Mouse (Mus musculus) embryonic facial prominence, embryonic 13.5 days (tissue): ENCODE results near the gene Shisa3. TPM values are rescaled to one million over a fixed set of nuclear protein-coding genes. Genes with fewer than 3 reads are reported as not detected.
A peak's percentile ranks its signal among the peaks of the same experiment; 100 is the strongest.

Experiments used
- ATAC-seq: fragments of 200-750 bp; cut with Nextera tagmentation; 2 replicates; pipeline ENCODE4 v1.8.0; 2017; ENCODE audit warnings: low read depth; ENCODE audit not compliant: insufficient number of reproducible peaks, insufficient read depth, low FRiP score, low TSS enrichment
- H3K27ac ChIP-seq: fragments of 300-500 bp; sonication (generic); 2 replicates; pipeline ENCODE4 v1.5.1; 2015; ENCODE audit warnings: moderate library complexity, mild to moderate bottlenecking, inconsistent platforms
- H3K27me3 ChIP-seq: fragments of 300-500 bp; sonication (generic); 2 replicates; pipeline ENCODE4 v1.6.1; 2015; ENCODE audit warnings: mild to moderate bottlenecking, inconsistent platforms
- H3K36me3 ChIP-seq: fragments of 300-500 bp; sonication (generic); 2 replicates; pipeline ENCODE4 v1.6.1; 2015; ENCODE audit warnings: mild to moderate bottlenecking, inconsistent platforms
- H3K4me1 ChIP-seq: fragments of 300-500 bp; sonication (generic); 2 replicates; pipeline ENCODE4 v1.6.1; 2015; ENCODE audit warnings: inconsistent platforms
- H3K4me2 ChIP-seq: fragments of 300-500 bp; sonication (generic); 2 replicates; pipeline ENCODE4 v1.6.1; 2015; ENCODE audit warnings: moderate library complexity, mild to moderate bottlenecking, inconsistent platforms
- H3K4me3 ChIP-seq: fragments of 300-500 bp; sonication (generic); 2 replicates; pipeline ENCODE4 v1.5.1; 2015; ENCODE audit warnings: mild to moderate bottlenecking, inconsistent platforms
- H3K9ac ChIP-seq: fragments of 300-500 bp; sonication (generic); 2 replicates; pipeline ENCODE4 v1.6.1; 2015; ENCODE audit warnings: mild to moderate bottlenecking, inconsistent platforms
- H3K9me3 ChIP-seq: fragments of 300-500 bp; sonication (generic); 2 replicates; pipeline ENCODE4 v1.6.1; 2016; ENCODE audit warnings: inconsistent platforms
- WGBS: fragments of 180-500 bp; shearing (Covaris S2); methylation state at CpG from one replicate; pipeline ENCODE4 v1.1.7; 2015; ENCODE audit warnings: mixed read lengths; 5-methylcytosine and 5-hydroxymethylcytosine counted together
- polyA plus RNA-seq: library from polyadenylated mRNA; unstranded; fragments of >200 nt; fragmentation: Nextera tagmentation; extraction: Ambion mirVana; gene quantifications from 2 replicates; pipeline ENCODE4 v1.2.1, GENCODE M21; 2015

The Shisa3 gene
- polyA plus RNA-seq = 1.7 and 1.9 TPM in 2 replicates

DNA sequence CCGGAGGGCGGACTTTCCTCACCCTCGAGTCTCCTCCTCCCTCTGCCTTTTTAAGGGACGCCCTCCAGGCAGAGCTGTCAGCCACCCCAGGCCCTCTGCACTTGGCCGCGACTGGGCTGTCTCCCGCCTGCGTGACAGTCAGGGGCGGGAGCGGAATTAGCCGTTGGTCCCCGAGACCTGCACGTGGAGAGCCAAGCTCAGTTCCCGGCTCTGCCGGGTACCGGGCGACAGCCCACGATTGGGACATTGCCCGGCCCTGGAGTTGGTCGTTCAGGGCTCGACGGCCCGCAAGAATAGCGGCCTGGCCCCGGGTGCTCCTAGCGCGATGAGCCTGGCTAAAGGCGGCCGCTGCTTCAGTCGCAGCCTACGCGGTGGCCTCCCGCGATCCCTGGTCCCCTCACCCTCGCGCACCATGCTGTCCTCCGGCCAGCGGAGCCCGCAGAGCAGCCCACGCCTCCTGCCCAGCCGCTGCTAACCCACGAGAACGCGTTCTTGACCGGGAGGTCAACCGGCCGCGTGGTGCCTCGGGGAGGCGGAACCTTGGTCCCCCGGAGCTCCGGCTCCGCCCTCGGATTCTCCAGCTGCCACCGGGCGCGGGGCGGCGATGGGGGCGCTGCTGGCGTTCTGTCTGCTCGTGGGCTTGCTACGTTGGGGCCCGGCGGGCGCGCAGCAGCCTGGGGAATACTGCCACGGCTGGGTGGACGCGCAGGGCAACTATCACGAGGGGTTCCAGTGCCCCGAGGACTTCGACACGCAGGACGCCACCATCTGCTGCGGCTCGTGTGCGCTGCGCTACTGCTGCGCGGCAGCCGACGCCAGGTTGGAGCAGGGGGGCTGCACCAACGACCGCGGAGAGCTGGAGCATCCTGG lies at the start of gene Shisa3:
Gene Shisa3 (plus strand): TSS at position 79 of the 870 bp plus-strand sequence.
- peak within 1 kb of the TSS; percentile 95 for H3K4me2 ChIP-seq
- H3K36me3 ChIP-seq = no peaks in the 10 kb centered on the region
- H3K9me3 ChIP-seq = no peaks in the 10 kb centered on the region
- no peak within 1 kb of the TSS for H3K27ac ChIP-seq
- H3K27me3 ChIP-seq = peaks cover 85% of the 10 kb centered on the region
- WGBS = under 1% methylated on average over 80 of the region's 86 CpGs
- H3K4me1 ChIP-seq = peaks cover 19% of the 10 kb centered on the region
- peak within 1 kb of the TSS; percentile 64 for H3K9ac ChIP-seq
- no peak for ATAC-seq
- peak within 1 kb of the TSS; percentile 54 for H3K4me3 ChIP-seq

DNA sequence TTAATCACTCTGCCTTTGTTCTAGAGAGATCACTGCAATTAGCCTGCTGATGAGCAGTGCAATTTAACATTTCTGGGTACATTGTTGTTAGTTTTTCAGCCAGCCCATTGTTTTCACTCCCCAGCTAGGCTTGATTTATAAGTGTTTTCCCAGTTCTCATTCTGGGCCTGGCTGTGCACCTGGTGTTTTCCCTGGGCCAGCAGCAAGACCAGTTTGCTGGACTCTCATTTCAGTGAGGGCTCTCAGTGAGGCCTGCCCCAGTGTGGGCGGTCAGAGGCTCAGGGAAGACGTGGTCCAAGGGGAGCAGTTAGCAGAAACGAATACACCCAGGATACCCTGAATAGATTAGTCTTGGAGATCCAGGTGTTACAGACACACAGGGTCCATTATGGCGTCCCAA lies 49.0 kb upstream of the Shisa3 start:
- Histone ChIP-seq H3K9me3 (no peaks in the 10 kb centered on the region), H3K4me3 (no peak overlapping the region), H3K27me3 (no peaks in the 10 kb centered on the region), H3K36me3 (no peaks in the 10 kb centered on the region), H3K27ac (no peak overlapping the region), H3K4me2 (no peak overlapping the region), H3K9ac (no peak overlapping the region), H3K4me1 (no peaks in the 10 kb centered on the region)
- WGBS = 72% methylated on average over 4 of the region's 4 CpGs
- ATAC-seq = no peak

DNA sequence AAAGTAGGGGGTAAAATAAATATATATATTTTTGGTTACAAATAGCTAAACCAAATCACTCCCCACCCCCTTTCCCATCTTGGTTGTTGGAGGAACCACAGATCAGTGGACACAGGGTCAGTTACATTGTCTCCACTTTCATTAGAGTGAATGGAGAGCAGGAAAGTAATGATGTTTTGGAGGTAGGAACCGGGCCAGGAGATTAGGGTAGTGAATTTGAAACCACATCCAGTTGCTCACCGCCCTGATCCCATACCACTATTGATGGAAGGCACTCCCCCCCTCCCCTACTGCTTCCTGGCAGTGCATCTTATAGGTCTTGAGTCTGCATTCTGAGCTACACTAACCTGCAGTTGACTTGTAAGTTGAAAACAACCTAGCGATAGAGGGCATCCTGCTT lies 48.6 kb upstream of the Shisa3 start:
- Histone ChIP-seq H3K9ac (no peak overlapping the region), H3K27me3 (no peaks in the 10 kb centered on the region), H3K4me1 (no peaks in the 10 kb centered on the region), H3K4me3 (no peak overlapping the region), H3K4me2 (no peak overlapping the region), H3K27ac (no peak overlapping the region), H3K9me3 (no peaks in the 10 kb centered on the region), H3K36me3 (no peaks in the 10 kb centered on the region)
- WGBS = 72% methylated on average over 3 of the region's 3 CpGs
- no peak for ATAC-seq

DNA sequence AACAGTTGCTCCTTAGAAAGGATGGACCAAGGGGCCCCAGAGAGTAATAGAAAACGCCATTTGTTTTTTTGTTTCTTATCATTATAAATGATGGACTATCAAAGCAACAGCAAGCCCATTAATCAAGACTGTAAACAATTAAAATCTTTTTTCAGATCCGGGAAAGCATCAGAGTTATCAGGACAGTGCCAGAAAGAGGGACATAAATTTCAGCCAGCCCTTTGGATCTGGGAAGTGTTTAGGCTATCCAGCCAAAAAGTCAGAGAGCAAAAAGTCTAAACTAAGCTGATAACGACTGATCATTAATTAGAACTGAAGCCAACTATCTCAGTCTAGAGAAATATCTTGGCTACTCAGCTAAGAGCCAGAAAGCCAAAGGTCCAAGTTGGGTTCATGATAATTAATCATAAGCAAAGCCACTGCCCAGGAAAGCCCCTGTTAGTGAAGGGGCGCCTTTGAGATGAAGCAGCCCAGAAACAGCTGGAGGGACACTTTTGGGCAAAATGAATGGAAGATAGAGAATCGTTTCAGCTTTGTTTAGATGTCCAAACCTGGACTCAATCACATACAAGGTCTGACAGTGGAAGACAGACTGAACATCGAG lies 35.0 kb upstream of the Shisa3 start:
- H3K4me1 ChIP-seq = no peaks in the 10 kb centered on the region
- no peak overlapping the region for H3K9ac ChIP-seq
- H3K4me2 ChIP-seq = no peak overlapping the region
- WGBS = 77% methylated on average over 6 of the region's 6 CpGs
- 0 out of 2 replicates have a peak, but pooled peaks cover 5% of the 10 kb centered on the region for H3K27me3 ChIP-seq
- H3K9me3 ChIP-seq = no peaks in the 10 kb centered on the region
- ATAC-seq = no peak
- H3K27ac ChIP-seq = no peak overlapping the region
- no peaks in the 10 kb centered on the region for H3K36me3 ChIP-seq
- no peak overlapping the region for H3K4me3 ChIP-seq

DNA sequence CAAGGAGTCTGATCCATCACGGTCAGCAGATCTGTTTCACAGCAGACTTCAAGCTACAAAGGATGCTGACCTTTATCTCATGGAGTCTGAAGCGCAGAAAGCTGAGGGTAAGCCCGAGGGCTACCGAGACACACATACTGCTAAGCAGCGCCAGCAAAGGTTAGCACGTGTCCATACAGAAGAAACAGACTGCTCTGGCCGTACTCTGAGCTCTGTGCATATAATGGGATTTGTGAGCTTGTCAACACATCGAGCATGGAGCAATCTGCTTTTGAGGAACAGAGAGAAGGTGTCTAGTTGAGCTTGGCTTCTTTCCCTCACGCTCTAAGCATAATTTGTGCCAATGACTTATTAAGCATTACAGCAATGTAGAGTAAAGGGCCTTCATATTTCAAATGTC lies 33.6 kb upstream of the Shisa3 start:
- Histone ChIP-seq H3K27ac (no peak overlapping the region), H3K9ac (no peak overlapping the region), H3K27me3 (0 out of 2 replicates have a peak, but pooled peaks cover 5% of the 10 kb centered on the region), H3K36me3 (no peaks in the 10 kb centered on the region), H3K4me2 (no peak overlapping the region), H3K4me3 (no peak overlapping the region), H3K4me1 (no peaks in the 10 kb centered on the region), H3K9me3 (no peaks in the 10 kb centered on the region)
- ATAC-seq = no peak
- 92% methylated on average over 9 of the region's 9 CpGs for WGBS

DNA sequence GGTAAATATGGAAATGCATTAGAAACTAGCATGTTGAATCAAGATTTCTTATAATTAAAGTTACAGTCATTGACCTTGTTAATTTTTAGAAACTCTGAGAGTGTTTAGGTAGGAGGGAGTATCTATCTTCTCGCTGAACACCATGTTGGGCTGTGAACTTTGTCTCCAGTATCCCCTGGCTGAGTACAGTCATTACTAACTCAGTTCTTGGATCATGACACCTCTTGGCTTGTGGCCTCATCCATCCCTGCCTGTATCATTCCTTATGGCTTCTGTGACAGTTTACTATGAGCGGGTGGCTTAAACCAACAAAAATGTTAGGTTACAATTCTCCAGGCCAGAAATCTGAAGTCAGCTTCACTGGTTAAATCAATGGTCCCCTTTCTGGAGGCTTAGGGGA lies 32.0 kb upstream of the Shisa3 start:
- no peak for ATAC-seq
- no peaks in the 10 kb centered on the region for H3K9me3 ChIP-seq
- H3K9ac ChIP-seq = no peak overlapping the region
- H3K27ac ChIP-seq = no peak overlapping the region
- H3K36me3 ChIP-seq = no peaks in the 10 kb centered on the region
- WGBS = 92% methylated on average over 2 of the region's 2 CpGs
- H3K4me3 ChIP-seq = no peak overlapping the region
- H3K4me1 ChIP-seq = no peaks in the 10 kb centered on the region
- H3K27me3 ChIP-seq = 0 out of 2 replicates have a peak, but pooled peaks cover 5% of the 10 kb centered on the region
- no peak overlapping the region for H3K4me2 ChIP-seq

DNA sequence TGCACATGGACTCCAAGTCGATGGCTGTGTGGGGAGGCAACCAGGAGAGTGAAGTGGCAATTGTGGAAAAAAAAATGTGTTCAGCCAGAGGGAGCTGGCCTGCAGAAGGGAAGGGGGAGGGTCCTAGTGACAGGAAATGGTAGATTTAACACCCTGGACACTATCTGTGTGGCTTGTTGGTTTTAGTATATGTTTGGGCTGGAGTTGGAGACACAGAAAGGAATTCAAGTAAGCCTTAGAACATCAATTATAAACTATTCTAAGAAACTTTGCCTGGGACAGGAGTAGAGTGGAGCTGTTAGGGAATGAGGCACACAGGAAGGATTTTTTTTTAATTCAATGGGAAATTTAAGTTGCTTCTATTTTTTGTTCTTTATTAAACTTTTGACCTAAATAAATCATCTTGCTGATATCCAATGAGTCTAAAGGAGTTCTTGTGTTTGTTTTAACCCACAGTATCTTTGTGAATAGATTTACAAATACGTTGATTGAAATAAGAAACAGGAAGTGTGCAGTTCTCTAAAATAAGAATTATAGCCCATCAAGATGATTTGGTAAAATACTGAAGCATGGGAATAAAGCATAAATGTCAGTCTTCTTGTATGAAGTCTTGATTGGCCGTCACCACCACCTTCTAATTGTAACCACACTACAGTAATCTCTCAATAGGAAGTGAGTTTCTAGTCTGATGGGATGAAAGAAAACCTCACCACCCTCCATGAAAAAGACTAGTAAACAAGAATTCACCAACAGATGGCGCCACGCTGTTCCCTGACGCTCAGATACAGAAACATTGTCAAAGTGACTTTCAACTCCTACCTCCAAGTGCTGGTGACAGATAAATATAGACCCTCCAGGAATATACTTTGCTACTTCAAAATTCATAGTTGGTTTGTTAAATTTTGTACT lies 27.7 kb upstream of the Shisa3 start:
- no peaks in the 10 kb centered on the region for H3K36me3 ChIP-seq
- no peaks in the 10 kb centered on the region for H3K4me1 ChIP-seq
- ATAC-seq = no peak
- no peak overlapping the region for H3K27ac ChIP-seq
- H3K27me3 ChIP-seq = no peaks in the 10 kb centered on the region
- H3K4me2 ChIP-seq = no peak overlapping the region
- no peaks in the 10 kb centered on the region for H3K9me3 ChIP-seq
- 46% methylated on average over 6 of the region's 6 CpGs for WGBS
- H3K4me3 ChIP-seq = no peak overlapping the region
- no peak overlapping the region for H3K9ac ChIP-seq

DNA sequence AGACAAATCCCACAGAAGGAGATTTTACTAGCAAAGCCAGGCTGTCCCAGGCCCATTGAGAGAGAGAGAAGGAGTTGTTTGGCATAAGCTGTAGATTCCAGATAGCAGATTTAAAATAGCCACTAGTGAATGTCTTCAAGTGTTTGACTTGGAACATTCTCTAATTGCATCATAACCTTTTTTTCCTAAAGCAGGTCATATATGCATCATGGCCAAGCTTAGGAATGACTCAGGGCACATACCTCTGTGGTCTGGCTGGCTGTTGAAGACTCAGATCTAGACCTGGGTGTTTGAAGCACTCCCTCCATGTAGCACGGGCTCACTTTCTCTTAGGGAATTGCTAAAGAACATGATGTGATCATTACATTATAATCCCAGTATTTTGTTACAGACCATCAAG lies 12.6 kb upstream of the Shisa3 start:
- no peaks in the 10 kb centered on the region for H3K9me3 ChIP-seq
- WGBS = 68% methylated on average over 1 of the region's 1 CpGs
- H3K36me3 ChIP-seq = no peaks in the 10 kb centered on the region
- no peak overlapping the region for H3K9ac ChIP-seq
- H3K4me2 ChIP-seq = no peak overlapping the region
- ATAC-seq = no peak
- 0 out of 2 replicates have a peak, but pooled peaks cover 5% of the 10 kb centered on the region for H3K27me3 ChIP-seq
- no peak overlapping the region for H3K27ac ChIP-seq
- no peak overlapping the region for H3K4me3 ChIP-seq
- H3K4me1 ChIP-seq = no peaks in the 10 kb centered on the region

DNA sequence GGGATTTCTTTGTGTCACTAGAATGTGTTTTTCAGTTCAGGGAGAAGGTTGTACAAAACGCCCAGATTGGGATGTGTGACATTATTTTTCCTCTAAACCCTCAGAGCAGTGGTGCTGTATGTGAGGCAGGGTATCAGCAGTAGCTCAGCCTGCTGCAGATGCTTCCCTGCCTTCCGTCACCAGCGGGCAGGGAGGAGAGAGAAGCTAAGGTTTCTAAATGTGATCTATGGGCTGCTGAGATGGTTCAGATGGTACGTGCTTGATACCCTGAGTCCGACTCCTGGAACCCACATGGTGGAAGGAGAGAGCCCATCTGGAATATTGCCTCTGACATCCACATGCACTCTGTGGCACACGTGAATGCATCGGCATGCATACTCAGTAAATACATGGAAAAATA lies 12.1 kb upstream of the Shisa3 start:
- WGBS = 70% methylated on average over 7 of the region's 7 CpGs

DNA sequence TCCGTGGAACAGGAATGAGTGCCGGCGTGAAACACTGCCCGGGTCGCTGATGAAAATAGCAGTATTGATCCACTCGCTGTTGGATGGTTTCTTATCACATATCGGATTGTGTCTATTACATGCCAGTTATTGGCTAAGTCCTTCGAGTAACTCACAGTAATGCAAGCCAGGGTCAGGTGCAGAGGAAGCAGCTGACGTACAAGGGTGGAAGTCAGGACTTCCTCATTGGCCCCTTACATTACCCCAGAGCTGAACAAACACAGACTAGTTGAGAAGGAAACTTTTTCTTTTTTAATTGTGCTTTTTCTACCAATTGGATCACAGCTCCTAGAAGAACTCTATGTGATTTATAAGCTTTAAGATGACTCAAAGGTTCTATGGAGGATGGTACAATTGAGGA lies 7.7 kb upstream of the Shisa3 start:
- Histone ChIP-seq H3K9me3 (no peaks in the 10 kb centered on the region), H3K27ac (no peak overlapping the region), H3K9ac (no peak overlapping the region), H3K4me1 (no peaks in the 10 kb centered on the region), H3K36me3 (no peaks in the 10 kb centered on the region), H3K27me3 (peaks cover 41% of the 10 kb centered on the region), H3K4me3 (no peak overlapping the region), H3K4me2 (no peak overlapping the region)
- WGBS = 84% methylated on average over 9 of the region's 9 CpGs
- no peak for ATAC-seq

More for the DNA sequence above, 12.1 kb upstream of the Shisa3 start:
- H3K36me3 ChIP-seq = no peaks in the 10 kb centered on the region
- peaks cover 9% of the 10 kb centered on the region; the same call in 1 of the 2 replicates for H3K27me3 ChIP-seq
- no peak overlapping the region for H3K27ac ChIP-seq
- no peak for ATAC-seq
- no peaks in the 10 kb centered on the region for H3K4me1 ChIP-seq
- no peak overlapping the region for H3K4me2 ChIP-seq
- no peak overlapping the region for H3K9ac ChIP-seq
- no peaks in the 10 kb centered on the region for H3K9me3 ChIP-seq
- no peak overlapping the region for H3K4me3 ChIP-seq

DNA sequence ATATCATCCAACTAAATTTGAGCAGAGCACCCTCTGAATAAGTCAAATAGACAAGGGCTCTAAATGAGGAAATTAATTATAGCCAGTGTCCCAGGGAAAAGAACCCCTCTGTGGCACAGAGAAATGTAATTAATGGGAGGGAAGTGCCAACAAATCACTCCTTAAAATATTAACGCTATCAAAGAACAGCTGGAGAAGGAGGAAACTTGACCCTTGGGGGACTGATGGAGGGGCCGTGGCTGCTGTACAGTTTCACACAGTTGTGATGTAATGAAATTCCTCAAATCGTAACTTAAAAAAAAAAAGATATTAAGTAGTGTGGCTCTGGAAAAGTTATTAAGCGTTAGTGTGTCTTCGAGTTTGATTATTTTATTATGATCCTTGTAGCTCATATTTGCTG lies 1.7 kb upstream of the Shisa3 start:
- ATAC-seq = no peak
- Histone ChIP-seq H3K9me3 (no peaks in the 10 kb centered on the region), H3K27ac (no peak overlapping the region), H3K4me2 (no peak overlapping the region), H3K9ac (no peak overlapping the region), H3K4me1 (peaks cover 19% of the 10 kb centered on the region), H3K27me3 (peaks cover 84% of the 10 kb centered on the region), H3K36me3 (no peaks in the 10 kb centered on the region), H3K4me3 (no peak overlapping the region)
- WGBS = 37% methylated on average over 5 of the region's 5 CpGs
